Mouse (Mus musculus): ENCODE data around the gene Susd1. TPM values are rescaled to one million over a fixed set of nuclear protein-coding genes. Genes with fewer than 3 reads are reported as not detected.
A peak's percentile ranks its signal among the peaks of the same experiment; 100 is the strongest.
"Not testable (repeated sequence)": the region's sequence is repeated elsewhere in the genome, so short reads cannot be mapped to it uniquely, and the experiment has no call there.

Susd1 gene
- polyA plus RNA-seq, 1 experiment, result 21.3 TPM

DNA sequence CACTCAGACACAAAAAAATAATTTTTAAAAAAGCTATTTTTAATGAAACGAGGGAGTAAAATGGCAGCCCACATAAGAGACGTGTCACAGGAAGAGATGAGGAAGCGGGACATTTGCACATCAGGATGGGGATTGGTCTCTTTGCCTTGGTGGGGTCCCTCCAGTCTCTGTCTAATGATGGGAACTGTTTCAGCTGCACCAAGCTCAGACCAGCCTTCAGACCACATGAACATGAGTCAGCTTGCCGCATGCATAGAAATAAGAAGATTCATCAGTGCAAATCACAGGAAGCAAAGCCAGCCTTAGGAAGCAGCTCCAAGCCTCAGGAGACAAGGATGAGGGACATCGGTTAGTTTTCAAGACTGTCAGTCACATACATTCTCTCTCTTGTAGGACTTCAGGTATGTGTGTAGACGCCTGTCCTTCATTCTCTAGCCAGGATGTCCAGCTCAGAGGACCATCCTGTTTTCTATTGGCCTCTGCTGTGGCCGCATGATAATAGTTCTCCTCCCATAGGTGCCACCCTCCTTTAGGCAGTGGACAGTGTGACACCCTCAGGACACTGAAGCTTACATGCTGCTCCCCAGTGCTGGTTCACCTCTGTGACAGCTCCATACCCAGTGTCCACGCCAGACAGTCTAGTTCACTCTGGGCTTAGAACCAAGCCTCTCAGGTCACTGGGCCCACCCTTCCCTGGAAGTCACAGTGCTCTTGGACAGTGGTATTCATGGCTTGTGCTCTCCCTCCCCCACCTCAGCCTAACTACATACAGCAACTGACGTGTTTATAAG lies 137.2 kb downstream of the Susd1 start:
- WGBS, result 76% methylated on average over 9 of the region's 9 CpGs
- Histone ChIP-seq H3K27ac (ENCODE audit: control insufficient read depth, insufficient read depth, low read depth, low read length, poor library complexity) (no peak overlapping the region), H3K4me1 (ENCODE audit: control insufficient read depth, insufficient read depth, low read length) (no peaks in the 10 kb centered on the region), H3K4me3 (replicated peaks; ENCODE audit: control insufficient read depth, low read depth, low read length) (no peak overlapping the region)
- no peak for TF ChIP-seq POLR2A (IDR thresholded peaks at IDR 0.05; ENCODE audit: borderline replicate concordance, control insufficient read depth, low read depth, low read length)
- TF ChIP-seq CTCF (IDR thresholded peaks at IDR 0.05; ENCODE audit: control insufficient read depth, insufficient read depth, low read length), result no peak

DNA sequence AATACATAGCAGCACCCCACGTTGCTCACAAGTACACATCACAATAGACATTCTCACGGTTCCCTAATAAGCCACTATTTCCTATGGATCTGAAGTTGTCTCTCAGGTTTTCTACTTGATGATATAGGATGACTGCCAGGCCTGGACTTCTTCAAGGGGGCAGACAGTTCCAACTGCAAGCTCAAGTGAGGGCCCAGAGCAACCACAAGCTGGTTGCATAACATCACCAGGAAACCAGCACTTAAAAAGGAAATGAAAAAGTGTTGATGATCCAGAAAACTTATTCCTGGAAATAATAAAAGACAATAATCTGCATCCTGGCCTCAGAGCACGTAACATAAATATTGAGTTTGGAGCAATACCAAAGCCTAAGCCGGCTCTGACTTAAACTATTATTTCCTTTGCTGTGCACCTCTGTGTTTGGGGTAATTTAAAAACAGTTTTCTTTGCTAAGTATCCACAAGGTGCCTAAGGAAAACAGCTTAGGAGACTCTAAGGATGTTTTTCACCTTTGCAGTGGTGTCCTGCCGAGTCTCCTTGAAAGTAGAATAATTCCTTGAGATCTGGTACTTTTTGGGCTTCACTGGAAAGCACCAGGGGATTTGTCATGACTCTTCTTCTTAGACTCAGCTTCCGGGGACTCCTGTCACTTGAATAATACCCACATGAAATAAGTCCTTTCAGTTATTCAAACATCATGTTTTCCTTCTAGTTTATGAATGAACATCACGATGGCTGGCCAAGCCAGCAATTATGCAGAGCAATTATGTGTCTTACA lies 139.5 kb downstream of the Susd1 start:
- 40% methylated on average over 7 of the region's 7 CpGs for WGBS
- no peaks in the 10 kb centered on the region; the same call in 1 of the 2 replicates for H3K4me1 ChIP-seq (ENCODE audit: control insufficient read depth, insufficient read depth, low read length)
- H3K4me3 ChIP-seq (replicated peaks; ENCODE audit: control insufficient read depth, low read depth, low read length), result no peak overlapping the region
- TF ChIP-seq POLR2A (IDR thresholded peaks at IDR 0.05; ENCODE audit: borderline replicate concordance, control insufficient read depth, low read depth, low read length) (no peak), CTCF (IDR thresholded peaks at IDR 0.05; ENCODE audit: control insufficient read depth, insufficient read depth, low read length) (no peak)
- no peak overlapping the region for H3K27ac ChIP-seq (ENCODE audit: control insufficient read depth, insufficient read depth, low read depth, low read length, poor library complexity)

DNA sequence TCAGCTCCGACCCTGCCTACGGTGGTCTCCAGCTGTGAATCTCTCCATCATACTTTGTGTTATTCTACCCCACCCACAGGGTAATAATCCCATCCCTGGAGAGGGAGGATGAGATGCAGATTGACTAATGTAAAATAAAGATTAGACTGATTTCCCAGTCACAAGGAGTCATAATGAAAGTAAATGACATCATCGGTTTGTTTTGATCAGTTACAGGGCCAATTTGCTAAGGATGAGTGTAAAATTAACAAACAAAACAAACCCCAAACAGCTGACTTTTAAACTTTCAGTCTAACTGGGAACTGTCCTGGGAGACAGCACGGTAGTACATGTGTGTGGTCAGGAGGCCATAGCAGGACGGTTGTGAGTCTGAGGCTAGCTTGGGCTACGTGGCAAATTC lies 143.3 kb downstream of the Susd1 start:
- WGBS, result 89% methylated on average over 6 of the region's 6 CpGs
- Histone ChIP-seq H3K4me1 (ENCODE audit: control insufficient read depth, insufficient read depth, low read length) (peaks cover 2% of the 10 kb centered on the region; the same call in 1 of the 2 replicates), H3K4me3 (replicated peaks; ENCODE audit: control insufficient read depth, low read depth, low read length) (no peak overlapping the region), H3K27ac (ENCODE audit: control insufficient read depth, insufficient read depth, low read depth, low read length, poor library complexity) (no peak overlapping the region)
- no peak for TF ChIP-seq POLR2A (IDR thresholded peaks at IDR 0.05; ENCODE audit: borderline replicate concordance, control insufficient read depth, low read depth, low read length)
- TF ChIP-seq CTCF (IDR thresholded peaks at IDR 0.05; ENCODE audit: control insufficient read depth, insufficient read depth, low read length), result no peak

- H3K27ac ChIP-seq (ENCODE audit: control insufficient read depth, insufficient read depth, low read depth, low read length, poor library complexity), result no peak overlapping the region
- WGBS, result 41% methylated on average over 3 of the region's 3 CpGs
- peaks cover 2% of the 10 kb centered on the region; the same call in 1 of the 2 replicates for H3K4me1 ChIP-seq (ENCODE audit: control insufficient read depth, insufficient read depth, low read length)
- TF ChIP-seq CTCF (IDR thresholded peaks at IDR 0.05; ENCODE audit: control insufficient read depth, insufficient read depth, low read length) (no peak), POLR2A (IDR thresholded peaks at IDR 0.05; ENCODE audit: borderline replicate concordance, control insufficient read depth, low read depth, low read length) (no peak)
- H3K4me3 ChIP-seq (replicated peaks; ENCODE audit: control insufficient read depth, low read depth, low read length), result no peak overlapping the region
Measured at GRCm38 (mm10) chr4:59294661-59295060, 143.8 kb downstream of the Susd1 start.

- 51% methylated on average over 13 of the region's 13 CpGs for whole genome bisulfite sequencing
- no peak overlapping the region for H3K27ac ChIP-seq (ENCODE audit: control insufficient read depth, insufficient read depth, low read depth, low read length, poor library complexity)
- peaks cover 2% of the 10 kb centered on the region for H3K4me1 ChIP-seq (ENCODE audit: control insufficient read depth, insufficient read depth, low read length)
- no peak overlapping the region for H3K4me3 ChIP-seq (replicated peaks; ENCODE audit: control insufficient read depth, low read depth, low read length)
- no peak for TF ChIP-seq POLR2A (IDR thresholded peaks at IDR 0.05; ENCODE audit: borderline replicate concordance, control insufficient read depth, low read depth, low read length)
- TF ChIP-seq CTCF (IDR thresholded peaks at IDR 0.05; ENCODE audit: control insufficient read depth, insufficient read depth, low read length), result no peak
Measured at GRCm38 (mm10) chr4:59291914-59292718, 146.3 kb downstream of the Susd1 start.

DNA sequence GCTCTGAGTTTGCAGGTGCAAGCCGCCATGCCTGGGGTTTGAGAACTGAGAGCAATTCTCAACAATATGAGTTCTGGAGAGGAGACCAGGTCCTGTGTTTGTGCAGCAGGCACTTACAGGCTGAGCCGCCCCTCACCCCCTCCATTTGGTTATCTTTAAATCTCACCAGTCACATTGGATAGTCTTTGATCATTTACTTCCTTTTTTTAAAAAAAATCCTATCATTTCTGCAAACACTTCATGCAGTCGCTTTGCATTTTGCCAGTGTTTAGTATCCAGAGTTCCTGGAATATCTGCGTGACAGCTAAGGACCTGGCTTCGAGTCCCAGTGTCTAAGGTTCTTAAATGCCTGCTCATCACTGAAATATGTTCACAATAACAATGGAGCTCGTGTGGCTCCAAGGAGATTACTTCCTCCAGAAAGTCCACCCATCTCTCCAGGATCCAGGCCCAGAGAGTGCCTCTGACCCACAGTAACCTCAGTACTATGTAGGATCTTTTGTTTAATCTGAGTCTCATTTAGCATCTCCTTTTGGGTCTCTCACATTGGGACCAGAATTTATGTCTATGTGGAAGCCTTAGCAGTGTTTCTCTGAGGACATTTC lies 147.4 kb downstream of the Susd1 start:
- Histone ChIP-seq H3K27ac (ENCODE audit: control insufficient read depth, insufficient read depth, low read depth, low read length, poor library complexity) (no peak overlapping the region), H3K4me3 (replicated peaks; ENCODE audit: control insufficient read depth, low read depth, low read length) (no peak overlapping the region), H3K4me1 (ENCODE audit: control insufficient read depth, insufficient read depth, low read length) (peaks cover 2% of the 10 kb centered on the region)
- WGBS, result 52% methylated on average over 6 of the region's 6 CpGs
- TF ChIP-seq CTCF (IDR thresholded peaks at IDR 0.05; ENCODE audit: control insufficient read depth, insufficient read depth, low read length), result no peak
- no peak for TF ChIP-seq POLR2A (IDR thresholded peaks at IDR 0.05; ENCODE audit: borderline replicate concordance, control insufficient read depth, low read depth, low read length)

DNA sequence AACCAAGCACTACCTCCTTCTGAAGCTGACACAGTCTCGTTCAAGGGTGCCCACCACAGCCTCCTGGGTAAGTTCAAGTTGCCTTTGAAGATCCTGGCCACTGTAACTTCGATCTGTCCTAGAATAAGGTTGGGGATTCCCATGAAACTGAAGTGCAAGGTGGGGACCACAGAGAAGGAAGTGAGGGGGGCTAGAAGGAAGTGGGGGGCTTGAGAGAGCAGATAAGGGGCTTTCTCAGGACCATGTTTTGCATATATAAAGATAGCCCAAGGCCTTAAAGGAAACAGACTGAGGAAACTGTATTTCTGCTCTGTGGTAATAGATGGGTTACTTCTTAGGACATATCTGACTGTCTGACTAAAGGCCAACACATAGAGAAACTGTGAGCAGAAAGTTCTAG lies 151.3 kb downstream of the Susd1 start:
- WGBS, result 8% methylated on average over 2 of the region's 2 CpGs
- TF ChIP-seq POLR2A (IDR thresholded peaks at IDR 0.05; ENCODE audit: borderline replicate concordance, control insufficient read depth, low read depth, low read length), result no peak
- TF ChIP-seq CTCF (IDR thresholded peaks at IDR 0.05; ENCODE audit: control insufficient read depth, insufficient read depth, low read length), result no peak
- 0 out of 2 replicates have a peak overlapping the region, but pooled peaks have one; percentile 13 for H3K27ac ChIP-seq (ENCODE audit: control insufficient read depth, insufficient read depth, low read depth, low read length, poor library complexity)
- peaks cover under 1% of the 10 kb centered on the region for H3K4me1 ChIP-seq (ENCODE audit: control insufficient read depth, insufficient read depth, low read length)
- H3K4me3 ChIP-seq (replicated peaks; ENCODE audit: control insufficient read depth, low read depth, low read length), result no peak overlapping the region

- H3K27ac ChIP-seq (ENCODE audit: control insufficient read depth, insufficient read depth, low read depth, low read length, poor library complexity); H3K4me3 ChIP-seq (replicated peaks; ENCODE audit: control insufficient read depth, low read depth, low read length); H3K4me1 ChIP-seq (ENCODE audit: control insufficient read depth, insufficient read depth, low read length): not testable (repeated sequence)
- WGBS, result 66% methylated on average over 6 of the region's 6 CpGs
Measured at GRCm38 (mm10) chr4:59286351-59286750, 152.1 kb downstream of the Susd1 start.
